Comparison of ENCODE assay signal across 11 mouse cellular contexts in the genomic region with DNA sequence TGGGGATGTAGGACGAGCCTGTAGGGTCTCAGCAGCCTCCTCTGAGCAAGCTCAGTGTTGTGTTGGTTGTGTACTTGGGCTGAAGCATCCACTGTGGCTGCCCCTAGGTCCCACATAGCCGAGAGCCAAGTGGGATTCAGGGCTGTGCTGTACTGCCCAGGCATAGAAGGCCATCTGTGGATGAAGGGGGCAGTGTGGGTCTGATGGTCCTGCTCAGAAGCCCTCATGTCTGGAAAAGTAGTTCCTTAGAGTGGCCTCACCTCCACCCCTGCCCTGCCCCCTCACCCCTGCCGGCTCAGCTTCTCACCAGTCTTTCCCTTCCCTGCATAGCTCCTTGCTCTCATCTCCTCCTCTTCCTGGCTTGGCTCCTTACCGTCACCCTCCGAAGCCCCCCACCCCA. TPM values are rescaled to one million over a fixed set of nuclear protein-coding genes. Genes with fewer than 3 reads are reported as not detected.
DNase-seq lines count a peak whose midpoint lies in the region; ATAC-seq lines count a peak whose summit lies in the region.
"Had no signal": no experiment of that assay in that cellular context is flagged by ENCODE, and none has a peak within 500 bp of the region (broad histone marks: within the 10 kb centered on the region; RNA-seq: fewer than 3 reads in every experiment).

No protein-coding gene starts in this region.

- no peaks in the 10 kb centered on the region for H3K9me3 ChIP-seq in heart, embryonic 11.5 days (replicated peaks; ENCODE audit: control insufficient read depth, low read length)
- H3K9me3 ChIP-seq in lung, embryonic 16.5 days (ENCODE audit: control insufficient read depth, low read length) = peaks cover 12% of the 10 kb centered on the region
- H3K9me3 ChIP-seq in hindbrain, embryonic 13.5 days = no peaks in the 10 kb centered on the region
- H3K9me3 ChIP-seq in midbrain, embryonic 15.5 days = no peaks in the 10 kb centered on the region

- intact Hi-C loops in heart, postnatal 36 days (cut with DNase I) = no loop called here

- WGBS in heart, embryonic 11.5 days (ENCODE audit: insufficient replicate concordance) = 20% methylated on average over 5 of the region's 5 CpGs
- WGBS in lung, embryonic 16.5 days = 27% methylated on average over 5 of the region's 5 CpGs
- 41% methylated on average over 5 of the region's 5 CpGs for WGBS in hindbrain, embryonic 13.5 days
- 44% methylated on average over 5 of the region's 5 CpGs for WGBS in midbrain, embryonic 15.5 days

- no peaks in the 10 kb centered on the region for H3K27me3 ChIP-seq in heart, embryonic 11.5 days (ENCODE audit: control insufficient read depth, insufficient read depth, low read length)
- H3K27me3 ChIP-seq in lung, embryonic 16.5 days (ENCODE audit: control insufficient read depth, insufficient read depth, low read depth, low read length) = no peaks in the 10 kb centered on the region
- no peaks in the 10 kb centered on the region for H3K27me3 ChIP-seq in hindbrain, embryonic 13.5 days
- no peaks in the 10 kb centered on the region for H3K27me3 ChIP-seq in midbrain, embryonic 15.5 days (replicated peaks)

- peak overlapping the region; percentile 67; the same call in 1 of the 2 replicates for H3K27ac ChIP-seq in heart, embryonic 11.5 days (ENCODE audit: low read depth, low read length)
- peak overlapping the region; percentile 73 for H3K27ac ChIP-seq in lung, embryonic 16.5 days (ENCODE audit: low read length)
- H3K27ac ChIP-seq in hindbrain, embryonic 13.5 days = peak overlapping the region; percentile 80
- 0 out of 2 replicates have a peak overlapping the region, but pooled peaks have one; percentile 27 for H3K27ac ChIP-seq in midbrain, embryonic 15.5 days

- H3K9ac ChIP-seq in heart, embryonic 11.5 days (ENCODE audit: low read depth, low read length) = no peak overlapping the region
- H3K9ac ChIP-seq in lung, embryonic 16.5 days (ENCODE audit: low read length) = peak overlapping the region; percentile 21; the same call in 1 of the 2 replicates
- H3K9ac ChIP-seq in hindbrain, embryonic 13.5 days = no peak overlapping the region
- H3K9ac ChIP-seq in midbrain, embryonic 15.5 days = no peak overlapping the region

- DNase-seq in heart, postnatal 36 days = no peak
- no peak for DNase-seq in lung, adult 18-20 months
- DNase-seq in gastrocnemius, postnatal 25 days = no peak
- DNase-seq in gastrocnemius, adult 8-10 months (ENCODE audit: low spot score in 2 of 2) = no peak
- DNase-seq: cerebellum, postnatal 10 days; left cerebral cortex, postnatal 4 days; right cerebral cortex, postnatal 14 days had no signal

- H3K4me2 ChIP-seq in heart, embryonic 11.5 days = no peak overlapping the region; the same call in 1 of the 2 replicates
- H3K4me2 ChIP-seq in lung, embryonic 16.5 days (ENCODE audit: low read depth, low read length) = no peak overlapping the region
- no peak overlapping the region for H3K4me2 ChIP-seq in hindbrain, embryonic 13.5 days
- no peak overlapping the region for H3K4me2 ChIP-seq in midbrain, embryonic 15.5 days

- peaks cover 17% of the 10 kb centered on the region for H3K4me1 ChIP-seq in heart, embryonic 11.5 days (ENCODE audit: control insufficient read depth, insufficient read depth, low read length)
- peaks cover 26% of the 10 kb centered on the region for H3K4me1 ChIP-seq in lung, embryonic 16.5 days (replicated peaks; ENCODE audit: control insufficient read depth, insufficient read depth, low read length)
- H3K4me1 ChIP-seq in hindbrain, embryonic 13.5 days (replicated peaks) = peaks cover 43% of the 10 kb centered on the region
- peaks cover 7% of the 10 kb centered on the region; the same call in 1 of the 2 replicates for H3K4me1 ChIP-seq in midbrain, embryonic 15.5 days

- no peak overlapping the region for H3K4me3 ChIP-seq in heart, embryonic 11.5 days (ENCODE audit: low read depth, low read length)
- H3K4me3 ChIP-seq in lung, embryonic 16.5 days (ENCODE audit: low read length) = no peak overlapping the region
- no peak overlapping the region for H3K4me3 ChIP-seq in hindbrain, embryonic 13.5 days
- H3K4me3 ChIP-seq in midbrain, embryonic 15.5 days = no peak overlapping the region

- 0 out of 2 replicates have a peak, but pooled peaks cover 2% of the 10 kb centered on the region for H3K36me3 ChIP-seq in heart, embryonic 11.5 days (ENCODE audit: control insufficient read depth, insufficient read depth, low read length)
- H3K36me3 ChIP-seq in lung, embryonic 16.5 days (ENCODE audit: control insufficient read depth, insufficient read depth, low read length) = no peaks in the 10 kb centered on the region
- H3K36me3 ChIP-seq in hindbrain, embryonic 13.5 days = no peaks in the 10 kb centered on the region
- H3K36me3 ChIP-seq in midbrain, embryonic 15.5 days (replicated peaks) = no peaks in the 10 kb centered on the region

- ATAC-seq in heart, embryonic 11.5 days (replicated peaks; ENCODE audit: insufficient number of reproducible peaks, low FRiP score, low TSS enrichment) = no peak
- ATAC-seq in lung, embryonic 16.5 days (ENCODE audit: low read depth) = no peak
- no peak for ATAC-seq in hindbrain, embryonic 13.5 days (ENCODE audit: low FRiP score)
- ATAC-seq in midbrain, embryonic 15.5 days (replicated peaks) = no peak

RNA-seq across cellular contexts. Expression of a gene that starts 23.2 kb away (rescaled TPM):
- polyA plus RNA-seq in heart, embryonic 11.5 days (2014; fragmentation: Nextera tagmentation; extraction: Ambion mirVana) = 1.8 and 2.0 TPM in 2 replicates
- 10 to 100 TPM; 33.3 to 40.1 TPM for total RNA-seq in heart, postnatal 36 days (2021)
- polyA plus RNA-seq in lung, embryonic 16.5 days (2015; fragmentation: Nextera tagmentation; extraction: Ambion mirVana) = 2.7 TPM in 2 replicates
- 1.5 and 2.1 TPM in 2 replicates for polyA plus RNA-seq in hindbrain, embryonic 13.5 days (2015; fragmentation: Nextera tagmentation; extraction: Ambion mirVana)
- polyA plus RNA-seq in midbrain, embryonic 15.5 days (2015; fragmentation: Nextera tagmentation; extraction: Ambion mirVana) = 1.8 TPM in 2 replicates
- total RNA-seq in gastrocnemius, postnatal 25 days (2021) = 10 to 100 TPM; 29.1 to 30.2 TPM
- 10 to 100 TPM; 24.7 to 28.3 (median 26.1) TPM for total RNA-seq in gastrocnemius, adult 8-10 months (2022)

RNA-seq across cellular contexts. Expression of a gene that starts 48.1 kb away (rescaled TPM):
- 2.6 and 2.8 TPM in 2 replicates for polyA plus RNA-seq in heart, embryonic 11.5 days (2014; fragmentation: Nextera tagmentation; extraction: Ambion mirVana)
- 1 to 10 TPM; 3.1 to 3.2 TPM for total RNA-seq in heart, postnatal 36 days (2021)
- 5.2 and 8.6 TPM in 2 replicates for polyA plus RNA-seq in lung, embryonic 16.5 days (2015; fragmentation: Nextera tagmentation; extraction: Ambion mirVana)
- polyA plus RNA-seq in hindbrain, embryonic 13.5 days (2015; fragmentation: Nextera tagmentation; extraction: Ambion mirVana) = 5.8 and 6.6 TPM in 2 replicates
- 5.3 and 7.3 TPM in 2 replicates for polyA plus RNA-seq in midbrain, embryonic 15.5 days (2015; fragmentation: Nextera tagmentation; extraction: Ambion mirVana)
- 1 to 10 TPM in 1 of 2 experiments, under 1 TPM in 1; 0.97 to 1.9 TPM for total RNA-seq in gastrocnemius, postnatal 25 days (2021)
- 1 to 10 TPM in 3 of 4 experiments, under 1 TPM in 1; 0.90 to 2.1 (median 1.2) TPM for total RNA-seq in gastrocnemius, adult 8-10 months (2022)

RNA-seq across cellular contexts. Expression of a gene that starts 57.7 kb away (rescaled TPM):
- polyA plus RNA-seq in heart, embryonic 11.5 days (2014; fragmentation: Nextera tagmentation; extraction: Ambion mirVana) = 15.3 and 17.3 TPM in 2 replicates
- total RNA-seq in heart, postnatal 36 days (2021) = 10 to 100 TPM; 10.9 to 17.3 TPM
- polyA plus RNA-seq in lung, embryonic 16.5 days (2015; fragmentation: Nextera tagmentation; extraction: Ambion mirVana) = 22.1 and 32.4 TPM in 2 replicates
- polyA plus RNA-seq in hindbrain, embryonic 13.5 days (2015; fragmentation: Nextera tagmentation; extraction: Ambion mirVana) = 21.9 and 24.2 TPM in 2 replicates
- 27.8 and 28.5 TPM in 2 replicates for polyA plus RNA-seq in midbrain, embryonic 15.5 days (2015; fragmentation: Nextera tagmentation; extraction: Ambion mirVana)
- 10 to 100 TPM in 1 of 2 experiments, 1 to 10 TPM in 1; 9.2 to 11.6 TPM for total RNA-seq in gastrocnemius, postnatal 25 days (2021)
- 10 to 100 TPM in 1 of 4 experiments, 1 to 10 TPM in 3; 9.0 to 14.3 (median 9.3) TPM for total RNA-seq in gastrocnemius, adult 8-10 months (2022)

Comparison
In these comparisons a context has a peak if more than half of its experiments do, and no peak if none do; other contexts are left out.
1. H3K27ac ChIP-seq: peak in every context shown above with its lines; median percentile 80 in hindbrain, embryonic 13.5 days; 73 in lung, embryonic 16.5 days; 67 in heart, embryonic 11.5 days; 27 in midbrain, embryonic 15.5 days.